Mouse (Mus musculus) brain, adult 2 months (tissue): ENCODE results near the gene Tmsb15b1.
"Not testable (repeated sequence)": the region's sequence is repeated elsewhere in the genome, so short reads cannot be mapped to it uniquely, and the experiment has no call there.

ENCODE experiments used
- DNase-seq: peaks from one replicate; pipeline ENCODE4 v3.0.0; 2011; ENCODE audit warnings: low read depth, low spot score

Tmsb15b1 gene

DNA sequence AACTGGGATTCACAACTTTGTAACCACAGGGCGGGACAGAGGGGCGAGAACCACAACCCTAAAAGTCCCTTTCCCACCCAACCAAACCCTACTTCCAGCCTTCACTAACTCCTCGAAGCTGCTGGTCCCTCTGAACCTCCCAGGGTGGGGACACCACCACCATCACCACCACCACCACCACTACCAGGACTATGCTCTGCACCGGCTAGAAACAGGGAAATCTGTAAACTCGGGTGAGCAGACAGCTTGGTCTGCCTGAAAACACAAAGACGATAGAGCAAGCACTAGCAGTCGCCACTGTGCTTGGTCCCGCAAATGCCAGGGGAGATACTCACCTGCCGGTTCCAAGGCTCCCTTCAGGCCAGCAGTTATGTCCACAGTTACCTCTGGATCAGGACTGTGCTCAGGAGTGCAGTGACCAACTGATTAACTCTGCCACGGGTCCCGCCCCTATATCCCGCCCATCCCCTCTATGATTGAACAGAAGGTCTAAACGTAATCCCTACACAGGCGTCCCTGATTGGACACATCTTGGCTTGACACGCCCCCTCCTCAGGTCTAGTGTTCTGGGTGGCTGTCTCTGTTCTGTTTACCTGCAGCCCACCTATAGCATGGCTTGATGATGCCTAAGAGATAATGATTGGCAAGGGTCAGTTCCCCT, at the start of gene Tmsb15b1, which contains the start of gene Tmsb15l:
Gene Tmsb15b1, minus strand, starts transcription at position 451 of the 661 bp plus-strand sequence.
Gene Tmsb15l, minus strand, starts transcription at position 446 of the 661 bp plus-strand sequence.
- peak; percentile 95 for DNase-seq

DNA sequence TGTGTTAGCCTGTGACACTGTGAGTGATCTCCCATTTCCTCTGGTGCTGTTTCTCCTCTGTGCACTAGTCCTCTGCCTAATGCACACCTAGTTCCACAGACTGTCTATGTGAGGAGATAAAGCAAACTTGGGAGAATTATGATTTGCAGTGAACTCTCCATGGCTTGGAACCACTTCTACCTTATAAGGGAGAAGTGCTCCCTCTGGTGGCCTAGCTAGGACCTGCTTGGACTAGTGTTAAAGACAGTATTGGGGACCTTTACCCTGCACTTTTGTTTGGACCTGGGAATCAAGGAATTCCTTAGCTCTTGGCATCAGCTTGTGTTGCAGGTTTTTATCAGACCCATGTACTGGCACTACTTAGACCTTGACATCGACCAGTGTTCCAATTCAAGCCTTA, 42.6 kb upstream of the Tmsb15b1 start:
- peak; percentile 74 for DNase-seq

DNA sequence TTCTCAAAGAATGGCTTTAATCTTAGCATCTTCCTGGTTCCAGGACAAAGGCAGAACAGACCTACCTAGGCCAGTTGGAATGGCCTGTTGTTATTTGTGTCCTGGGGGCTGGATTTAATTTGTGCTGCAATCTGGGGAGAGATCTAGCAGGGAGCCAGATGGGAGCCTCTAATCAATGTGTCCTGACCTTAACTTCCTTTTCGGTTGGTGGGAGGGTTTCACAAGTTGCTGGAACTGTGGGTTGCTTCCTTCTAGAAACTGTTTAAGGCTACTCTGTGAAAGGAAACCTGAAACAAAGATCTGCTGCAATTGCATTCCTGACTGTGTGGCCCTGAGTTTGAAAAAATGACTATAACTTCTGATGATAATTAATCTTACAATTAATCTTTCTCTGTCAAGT, 41.0 kb upstream of the Tmsb15b1 start:
- no peak for DNase-seq

DNA sequence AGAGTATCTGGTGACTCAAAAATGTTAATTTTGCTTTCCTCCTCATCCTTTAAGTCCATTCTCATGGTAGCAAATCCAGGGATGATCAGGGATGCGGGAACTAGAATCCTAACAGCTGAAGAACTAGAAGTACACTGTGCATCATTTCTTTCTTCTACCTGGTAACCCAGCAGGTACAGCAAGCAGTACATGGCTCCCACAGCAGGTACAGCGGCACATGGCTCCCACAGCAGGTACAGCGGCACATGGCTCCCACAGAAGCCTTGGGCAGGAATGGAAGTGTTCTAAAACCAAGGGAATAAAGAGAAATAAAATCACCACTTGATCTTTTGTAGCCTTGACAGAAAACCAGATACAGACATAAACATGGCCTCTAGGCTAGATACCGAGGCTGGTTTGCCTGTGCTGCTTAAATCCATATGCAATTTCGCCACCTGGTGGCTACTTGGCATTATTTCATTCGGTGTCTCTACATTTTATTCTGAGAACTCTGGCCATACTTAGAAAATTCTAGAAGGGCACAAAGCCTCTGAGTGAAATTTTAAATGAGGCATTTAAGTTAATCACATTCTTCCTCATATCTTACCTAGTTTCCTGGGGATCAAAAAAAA, 38.5 kb upstream of the Tmsb15b1 start:
- peak; percentile 89 for DNase-seq

DNA sequence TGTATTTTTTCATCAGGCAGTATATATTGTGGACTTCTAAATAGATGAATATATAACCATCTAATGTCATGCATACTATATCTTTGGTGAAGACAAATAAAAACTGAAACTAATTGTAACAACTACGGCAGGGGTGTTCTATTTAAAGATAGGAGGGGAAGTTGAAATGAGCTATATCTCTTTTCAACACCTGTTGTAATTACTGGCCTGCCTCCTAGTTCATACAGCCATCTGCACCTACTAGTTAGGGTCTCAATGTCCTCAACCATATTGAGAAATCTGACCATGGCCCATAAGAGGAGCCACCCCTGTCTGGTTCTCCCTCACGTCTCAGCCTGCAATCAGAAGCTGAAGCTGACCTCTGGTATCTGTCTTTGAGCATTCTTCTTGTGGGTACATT, 19.6 kb upstream of the Tmsb15b1 start:
- no peak for DNase-seq

DNA sequence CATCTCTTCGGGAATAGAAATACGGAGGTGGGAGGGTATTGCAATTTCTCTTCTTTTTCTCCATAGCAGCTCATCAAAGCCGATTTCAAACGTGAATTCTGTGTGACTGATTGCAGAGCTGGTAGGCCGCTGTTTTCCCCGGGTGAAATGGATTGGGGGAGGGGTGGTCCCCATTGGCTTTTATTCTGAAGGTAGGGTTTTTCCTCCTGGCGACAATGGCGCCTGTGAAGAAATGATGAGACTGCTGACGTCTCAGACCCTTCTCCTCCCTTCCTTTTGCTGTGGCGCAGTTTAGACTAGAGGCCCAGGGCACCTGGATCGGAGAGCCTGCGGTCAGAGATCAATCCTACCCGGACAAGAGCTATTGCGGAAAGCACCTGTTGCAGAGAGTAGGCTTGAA, 17.0 kb upstream of the Tmsb15b1 start:
- DNase-seq = peak; percentile 58

DNA sequence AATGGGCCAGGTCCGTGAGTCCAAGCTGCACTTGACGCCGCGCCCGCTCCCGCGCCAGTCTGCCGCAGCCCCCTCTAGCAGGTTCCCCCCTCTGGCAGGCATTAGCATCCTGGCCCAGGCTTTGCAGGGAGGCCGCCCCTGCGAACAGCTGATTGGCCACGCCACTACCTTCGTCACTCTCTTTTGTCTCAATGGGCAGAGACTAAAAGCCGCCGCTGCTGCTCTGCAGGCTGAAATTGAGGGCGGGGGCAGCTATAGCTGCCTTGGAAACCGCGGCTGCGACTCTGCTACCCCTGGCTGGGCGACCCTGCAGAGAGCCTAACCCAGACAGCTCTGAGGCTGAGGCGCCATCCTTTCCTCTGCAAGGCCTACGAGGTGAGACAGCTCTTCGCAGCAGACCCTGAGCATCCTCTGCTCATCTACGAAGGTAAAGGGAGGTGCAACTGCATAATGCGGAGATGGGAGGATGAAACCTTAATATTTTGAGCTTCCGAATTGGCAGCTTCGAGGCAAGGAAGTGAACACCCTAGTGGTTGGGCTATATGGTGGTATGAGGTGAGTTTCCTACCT, 16.4 kb upstream of the Tmsb15b1 start, which contains the start of gene Zcchc18:
Gene Zcchc18, plus strand, starts transcription at position 178 of the 570 bp plus-strand sequence.
- DNase-seq = peak; percentile 97

DNA sequence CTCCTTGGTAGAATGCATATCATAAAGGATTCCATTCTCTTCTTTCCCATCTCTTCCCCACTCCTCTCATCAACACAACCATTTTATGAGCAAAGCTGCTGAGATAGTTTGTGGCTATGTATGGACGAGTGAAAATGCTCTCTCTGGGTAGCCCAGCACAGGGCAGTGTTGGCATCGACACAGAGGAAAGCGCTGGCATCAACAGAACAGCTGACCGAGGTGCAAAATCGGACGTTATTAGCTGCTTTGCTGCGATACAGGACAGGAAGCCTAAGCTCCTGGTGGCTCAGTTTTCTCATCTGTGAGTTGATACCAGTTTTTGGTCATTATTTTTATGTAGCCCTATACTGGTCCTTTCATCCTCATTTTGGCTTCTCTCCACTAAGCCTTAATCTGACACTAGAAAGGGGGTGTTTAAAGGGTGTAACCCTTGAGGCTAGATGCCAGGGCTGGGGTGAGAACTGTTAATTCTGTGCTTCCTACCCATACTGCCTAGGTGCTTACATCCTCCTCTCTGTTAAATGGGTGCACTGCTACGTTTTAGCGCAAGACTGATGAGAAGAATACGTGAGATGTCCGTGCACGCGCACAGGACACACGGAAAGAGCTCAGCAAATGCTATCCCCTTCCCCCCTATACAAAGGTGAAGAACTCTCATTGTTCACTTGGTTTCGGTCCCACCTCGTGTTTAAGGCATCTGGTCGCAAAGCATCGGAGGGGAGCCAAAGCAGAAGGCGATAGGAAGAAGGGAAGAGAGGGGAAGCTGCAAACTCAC, 15.7 kb upstream of the Tmsb15b1 start:
- peak; percentile 62 for DNase-seq

DNA sequence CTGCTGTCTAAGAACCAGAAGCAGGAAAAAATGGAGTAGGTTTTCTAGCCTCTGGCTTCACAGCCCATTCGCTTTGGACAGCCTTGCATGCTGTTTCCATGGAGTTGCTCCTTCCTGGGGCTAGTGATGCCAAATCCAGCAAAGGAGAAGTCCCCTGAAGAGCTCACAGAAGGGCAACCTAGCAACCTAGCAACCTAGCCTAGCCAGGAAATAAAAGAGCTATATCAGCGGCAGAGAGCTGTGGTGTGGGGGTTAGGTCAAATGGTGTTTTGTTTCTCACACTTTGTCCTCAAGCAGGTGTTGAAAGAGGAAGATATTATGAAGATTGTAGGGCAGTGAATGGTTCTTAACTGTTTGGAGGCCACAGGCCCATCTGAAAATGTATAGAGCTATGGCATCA, 14.6 kb upstream of the Tmsb15b1 start:
- no peak for DNase-seq

DNA sequence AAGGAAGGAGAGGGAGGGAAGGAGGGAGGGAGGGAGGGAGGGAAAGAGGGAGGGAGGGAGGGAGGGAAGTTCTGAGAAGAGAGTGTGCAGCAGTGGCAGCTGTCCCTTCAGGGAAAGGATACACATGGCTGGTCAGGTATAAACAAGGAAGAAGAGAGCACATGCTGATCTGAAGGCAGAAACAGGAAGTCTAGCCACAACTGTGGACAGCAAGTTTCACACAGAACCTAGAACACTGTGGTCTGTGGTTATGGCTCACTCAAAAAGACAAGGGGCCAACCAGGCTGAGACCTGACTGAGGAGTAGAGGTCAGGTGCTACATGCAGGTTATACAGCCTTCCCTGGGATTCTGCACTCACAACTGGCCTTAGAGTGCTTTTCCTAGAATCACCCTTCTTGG, 9.4 kb upstream of the Tmsb15b1 start:
- no peak for DNase-seq

DNA sequence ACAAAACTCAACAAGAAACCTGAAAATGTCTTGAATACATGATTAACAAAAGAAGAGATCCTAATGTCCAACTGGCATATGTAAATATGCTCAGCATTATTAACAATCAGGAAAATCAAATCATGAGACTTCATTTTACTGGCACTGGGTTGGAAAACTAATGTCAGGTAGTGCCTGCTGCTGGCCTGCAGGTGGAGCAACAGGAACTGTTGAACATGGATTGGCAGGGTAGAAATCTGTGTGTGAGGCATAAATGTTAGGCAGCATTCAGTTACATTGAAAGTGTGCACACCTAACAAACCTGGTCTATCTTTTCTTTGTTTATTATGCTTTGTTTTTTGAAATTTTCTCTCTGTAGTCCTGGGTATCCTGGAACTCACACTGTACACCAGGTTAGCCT, 1.9 kb upstream of the Tmsb15b1 start:
- peak; percentile 59 for DNase-seq

DNA sequence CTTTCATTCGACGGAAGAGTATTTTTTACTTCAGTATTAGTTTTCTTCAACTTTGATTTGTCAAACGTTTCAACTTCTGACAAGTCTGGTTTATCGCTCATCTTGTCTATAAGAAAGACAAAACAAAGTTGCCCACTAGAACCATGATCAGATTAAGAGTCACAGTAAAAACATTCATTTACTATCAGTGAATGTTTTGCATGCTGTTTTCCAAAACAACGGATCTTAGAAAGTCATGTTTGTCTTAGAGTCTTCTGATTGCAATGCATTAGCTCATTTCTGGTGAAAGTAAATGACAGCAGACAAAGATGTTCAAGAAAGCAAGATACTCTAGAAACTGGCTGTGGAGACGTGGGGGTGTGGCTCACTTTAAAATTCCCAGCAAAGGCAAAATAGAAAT, 1.3 kb downstream of the Tmsb15b1 start, which contains the start of gene Tmsb15b2:
Gene Tmsb15b2, minus strand, starts transcription at position 101 of the 400 bp plus-strand sequence.
- not testable (repeated sequence) for DNase-seq

DNA sequence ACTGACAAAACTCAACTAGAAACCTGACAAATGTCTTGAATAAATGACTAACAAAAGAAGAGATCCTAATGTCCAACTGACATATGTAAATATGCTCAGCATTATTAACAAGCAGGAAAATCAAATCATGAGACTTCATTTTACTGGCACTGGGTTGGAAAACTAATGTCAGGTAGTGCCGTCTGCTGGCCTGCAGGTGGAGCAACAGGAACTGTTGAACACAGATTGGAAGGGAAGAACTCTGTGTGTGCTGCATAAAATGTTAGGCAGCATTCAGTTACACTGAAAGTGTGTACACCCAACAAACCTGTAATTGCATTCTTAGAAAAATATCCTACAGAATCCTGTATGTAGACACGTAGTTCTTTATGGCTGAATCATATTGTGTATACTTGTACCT, 17.0 kb downstream of the Tmsb15b1 start:
- DNase-seq = peak; percentile 42

DNA sequence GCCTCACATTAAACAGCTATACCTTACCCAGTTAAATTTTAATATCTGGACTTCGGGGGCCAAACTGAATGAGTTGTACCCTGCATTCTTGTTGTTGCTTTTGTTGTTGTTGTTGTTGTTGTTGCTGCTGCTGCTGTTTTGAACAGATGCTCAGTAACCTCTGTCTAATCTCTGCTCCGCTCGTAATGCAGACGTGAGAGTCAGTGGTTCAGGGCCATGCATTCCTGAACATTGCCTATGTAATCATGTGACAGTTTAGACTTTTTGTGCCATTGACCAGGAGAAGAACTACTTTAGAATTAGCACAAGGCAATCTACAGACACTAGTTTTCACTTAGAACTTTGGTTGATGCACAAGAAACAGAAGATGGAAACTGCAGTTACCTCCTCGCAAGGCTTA, 18.4 kb downstream of the Tmsb15b1 start:
- DNase-seq = not testable (repeated sequence)

DNA sequence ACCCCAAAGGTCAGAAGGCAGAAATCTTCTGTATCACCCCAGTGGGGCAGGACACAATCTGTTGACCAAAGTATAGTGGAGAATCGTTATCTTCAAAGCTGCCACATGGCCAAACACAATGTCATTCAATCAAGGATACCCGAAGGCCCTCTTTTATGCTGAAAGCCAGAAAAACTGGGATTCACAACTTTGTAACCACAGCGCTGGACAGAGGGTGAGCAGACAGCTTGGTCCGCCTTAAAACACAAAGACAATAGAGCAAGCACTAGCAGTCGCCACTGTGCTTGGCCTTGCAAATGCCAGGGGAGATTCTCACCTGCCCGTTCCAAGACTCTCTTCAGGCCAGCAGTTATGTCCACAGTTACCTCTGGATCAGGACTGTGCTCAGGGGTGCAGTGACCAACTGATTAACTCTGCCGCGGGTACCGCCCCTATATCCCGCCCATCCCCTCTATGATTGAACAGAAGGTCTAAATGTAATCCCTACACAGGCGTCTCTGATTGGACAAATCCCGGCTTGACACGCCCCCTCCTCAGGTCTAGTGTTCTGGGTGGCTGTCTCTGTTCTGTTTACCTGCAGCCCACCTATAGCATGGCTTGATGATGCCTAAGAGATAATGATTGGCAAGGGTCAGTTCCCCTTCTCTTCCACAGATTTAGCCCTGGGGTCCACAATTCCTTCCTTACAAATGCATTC, 18.9 kb downstream of the Tmsb15b1 start:
- peak; percentile 89 for DNase-seq

DNA sequence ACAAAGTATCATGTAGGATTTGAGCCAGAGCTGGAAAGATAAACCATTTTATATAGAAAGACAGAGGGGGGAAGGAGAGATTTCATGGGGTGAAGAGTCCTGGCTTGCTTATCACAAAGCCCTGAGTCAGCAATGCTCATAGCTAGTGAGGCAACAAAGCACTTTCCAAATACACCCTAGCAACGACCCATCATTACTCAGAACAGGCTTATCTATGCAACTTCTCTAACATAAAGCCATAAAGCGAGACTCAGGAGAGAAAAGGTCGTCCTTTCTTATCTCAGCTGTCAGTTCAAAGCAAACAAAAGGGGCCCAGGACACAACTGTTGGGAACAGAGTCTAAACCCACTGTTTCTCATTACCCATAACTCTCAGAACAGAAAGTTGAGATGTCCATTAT, 38.7 kb downstream of the Tmsb15b1 start:
- DNase-seq = no peak

DNA sequence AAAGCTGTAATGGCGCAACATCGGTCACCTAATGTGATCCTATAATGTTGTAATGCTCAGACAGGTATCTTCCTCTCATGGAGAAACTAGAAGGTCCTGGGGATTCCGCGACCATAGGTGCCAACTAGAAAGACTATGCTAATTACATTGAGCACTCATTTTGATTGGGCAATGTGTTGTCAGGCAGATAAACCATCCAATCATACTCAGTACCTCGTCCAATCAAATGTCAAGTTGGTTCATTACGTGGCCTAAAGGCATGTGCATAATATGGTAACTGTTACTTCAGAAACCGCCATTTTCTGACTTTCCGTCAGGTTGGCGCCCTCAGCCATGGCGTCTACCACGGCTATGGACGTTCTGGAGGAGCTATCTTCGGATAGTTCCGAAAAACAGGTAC, 49.6 kb downstream of the Tmsb15b1 start, which contains the start of gene H2bfm:
Gene H2bfm, plus strand, starts transcription at position 295 of the 400 bp plus-strand sequence.
- DNase-seq = no peak

DNA sequence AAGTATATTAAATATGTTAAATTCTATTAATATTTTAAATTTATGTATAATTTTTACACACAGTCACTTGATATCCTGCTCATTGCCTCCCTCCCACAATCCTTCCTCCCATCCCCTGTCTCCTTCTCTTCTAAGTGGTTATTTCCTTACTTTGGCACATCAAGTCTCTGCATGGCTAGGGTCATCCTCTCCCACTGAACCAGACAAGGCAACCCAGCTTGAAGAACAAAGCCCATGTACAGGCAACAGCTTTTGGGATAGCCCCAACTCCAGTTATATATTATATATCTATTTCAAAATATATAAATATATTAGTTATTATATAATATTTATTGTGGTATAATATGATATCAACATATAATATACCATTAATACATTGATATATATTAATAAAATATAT, 50.8 kb downstream of the Tmsb15b1 start:
- DNase-seq = no peak
